Mouse (Mus musculus) bone marrow, adult 2 months (tissue): Measurements from ENCODE around the gene Rabl2. TPM values are rescaled to one million over a fixed set of nuclear protein-coding genes. Genes with fewer than 3 reads are reported as not detected.
A peak's percentile ranks its signal among the peaks of the same experiment; 100 is the strongest.

Source experiments
- H3K27ac ChIP-seq: fragments of 200-500 bp; 2 replicates; pipeline ENCODE4 v1.5.1; 2012; ENCODE audit warnings: low read depth, mild to moderate bottlenecking, control low read depth, inconsistent platforms, low read length; ENCODE audit not compliant: control insufficient read depth, poor library complexity, insufficient read depth
- H3K4me1 ChIP-seq: fragments of 200-500 bp; 2 replicates; pipeline ENCODE4 v1.6.1; 2011; ENCODE audit warnings: low read length; ENCODE audit not compliant: control insufficient read depth, insufficient read depth
- H3K4me3 ChIP-seq: fragments of 200-500 bp; replicated peaks from 2 replicates; pipeline ENCODE3; 2011; ENCODE audit warnings: mild to moderate bottlenecking, low read depth, low read length, control low read depth; ENCODE audit not compliant: control insufficient read depth
- CTCF ChIP-seq: fragments of 200-500 bp; IDR thresholded peaks from 2 replicates; pipeline ENCODE4 v1.5.1; 2011; ENCODE audit warnings: low read length, control low read depth; ENCODE audit not compliant: control insufficient read depth, insufficient read depth
- POLR2A ChIP-seq: fragments of 200-500 bp; IDR thresholded peaks from 2 replicates; pipeline ENCODE4 v1.6.1; 2011; ENCODE audit warnings: low read depth, mild to moderate bottlenecking, control low read depth, low read length, borderline replicate concordance; ENCODE audit not compliant: control insufficient read depth
- WGBS: fragments of 180-500 bp; shearing (Covaris S2); methylation state at CpG from one replicate; pipeline ENCODE4 v1.1.7; 2018; 5-methylcytosine and 5-hydroxymethylcytosine counted together
- polyA plus RNA-seq: library from polyadenylated mRNA; stranded (reverse); fragments of >200 nt; gene quantifications from 2 replicates; pipeline ENCODE4 v1.2.4, GENCODE M21; 2011; ENCODE audit warnings: low replicate concordance; ENCODE audit not compliant: missing spikeins, insufficient read depth, insufficient read length

Rabl2 gene
- polyA plus RNA-seq, 1 experiment: 2.3 TPM

DNA sequence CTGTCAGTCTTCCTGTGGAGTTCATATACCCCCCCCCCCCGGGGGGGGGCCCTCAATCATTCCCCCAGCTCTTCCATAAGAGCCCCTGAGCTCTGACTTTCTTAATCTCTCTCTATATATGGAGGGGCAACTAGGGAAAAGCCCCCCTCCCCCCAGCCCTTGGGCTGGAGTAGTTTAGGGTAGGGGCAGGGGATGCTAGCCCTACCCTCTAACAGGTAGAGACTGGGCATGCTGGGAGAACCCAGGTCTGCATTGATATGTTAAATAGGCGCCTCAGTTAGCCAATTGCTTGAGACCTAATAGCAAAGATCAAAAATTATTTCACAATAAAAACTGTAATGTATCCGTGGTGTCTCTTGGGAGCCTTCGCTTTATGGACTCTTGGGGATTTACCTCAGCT lies 825 bp upstream of the Rabl2 start:
- Histone ChIP-seq H3K4me1 (no peaks in the 10 kb centered on the region), H3K4me3 (no peak overlapping the region), H3K27ac (no peak overlapping the region)
- WGBS: 54% methylated on average over 4 of the region's 4 CpGs
- TF ChIP-seq POLR2A (no peak), CTCF (no peak)

- Histone ChIP-seq H3K4me1 (no peaks in the 10 kb centered on the region), H3K4me3 (peak overlapping the region; percentile 58), H3K27ac (no peak overlapping the region)
- 3% methylated on average over 30 of the region's 30 CpGs for WGBS
- TF ChIP-seq CTCF (no peak), POLR2A (no peak)
These were observed 406 bp downstream of the Rabl2 start for GRCm38 (mm10) chr15:89591317-89591716.

GRCm38 (mm10) chr15:89589146-89589545 lies 2.6 kb downstream of the Rabl2 start:
- Histone ChIP-seq H3K4me3 (no peak overlapping the region), H3K27ac (no peak overlapping the region), H3K4me1 (no peaks in the 10 kb centered on the region)
- TF ChIP-seq CTCF: no peak
- no peak for TF ChIP-seq POLR2A
- WGBS: 82% methylated on average over 5 of the region's 5 CpGs

GRCm38 (mm10) chr15:89585631-89586030 lies 6.1 kb downstream of the Rabl2 start:
- WGBS: 87% methylated on average over 11 of the region's 11 CpGs
- no peak for TF ChIP-seq CTCF
- TF ChIP-seq POLR2A: no peak
- H3K4me1 ChIP-seq: no peaks in the 10 kb centered on the region
- H3K4me3 ChIP-seq: no peak overlapping the region
- no peak overlapping the region for H3K27ac ChIP-seq

- Histone ChIP-seq H3K27ac (no peak overlapping the region), H3K4me1 (no peaks in the 10 kb centered on the region), H3K4me3 (no peak overlapping the region)
- WGBS: 76% methylated on average over 5 of the region's 5 CpGs
- TF ChIP-seq POLR2A (no peak), CTCF (no peak)
These were observed 6.6 kb downstream of the Rabl2 start for GRCm38 (mm10) chr15:89585101-89585500.

DNA sequence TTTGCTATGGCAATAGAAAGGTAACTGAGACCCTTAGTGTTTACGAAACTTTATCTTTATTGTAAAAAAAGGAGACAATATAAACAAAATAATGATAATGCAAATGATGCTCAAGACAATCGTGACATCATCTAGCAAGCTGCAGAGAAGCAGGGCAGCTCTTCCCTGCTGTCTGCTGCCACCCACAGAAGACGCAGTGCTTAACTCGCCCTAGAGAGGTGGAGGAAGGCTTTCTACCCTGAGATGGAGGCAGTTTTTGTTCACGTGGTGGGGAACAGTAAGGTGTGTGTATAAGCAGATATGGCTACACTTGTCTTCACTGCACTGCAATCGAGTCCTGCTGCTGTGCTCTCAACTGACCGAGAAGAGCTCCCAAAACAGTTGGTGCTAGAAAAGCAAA lies 9.2 kb downstream of the Rabl2 start:
- WGBS: 82% methylated on average over 7 of the region's 7 CpGs
- no peak overlapping the region for H3K4me3 ChIP-seq
- no peak for TF ChIP-seq POLR2A
- TF ChIP-seq CTCF: no peak
- no peak overlapping the region for H3K27ac ChIP-seq
- no peaks in the 10 kb centered on the region for H3K4me1 ChIP-seq

DNA sequence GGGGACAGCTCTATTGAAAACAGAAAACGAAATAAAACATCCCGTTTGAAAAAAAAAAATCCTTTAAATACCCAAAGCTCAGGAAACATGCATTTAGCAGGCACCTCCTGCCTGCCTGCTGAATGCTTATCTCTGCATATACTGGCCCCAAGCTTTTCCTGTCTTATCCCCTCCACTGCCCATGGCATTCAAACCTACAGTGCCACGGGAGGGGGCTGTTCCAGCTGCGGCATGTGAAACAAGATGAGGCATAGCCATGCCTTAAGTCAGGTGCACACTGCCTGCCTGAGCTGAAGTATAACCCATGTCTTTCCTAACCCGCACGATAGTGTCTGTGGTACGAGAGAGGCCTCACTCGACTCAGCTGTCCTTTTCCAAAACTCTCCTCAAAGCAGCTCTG lies 19.6 kb downstream of the Rabl2 start:
- no peak for TF ChIP-seq POLR2A
- no peak for TF ChIP-seq CTCF
- Histone ChIP-seq H3K4me3 (no peak overlapping the region), H3K4me1 (no peaks in the 10 kb centered on the region), H3K27ac (no peak overlapping the region)
- 14% methylated on average over 8 of the region's 8 CpGs for WGBS

GRCm38 (mm10) chr15:89568114-89568513 lies 23.6 kb downstream of the Rabl2 start, which contains the start of gene Acr:
Gene Acr, plus strand, starts transcription at chr15:89568326.
- TF ChIP-seq POLR2A (no peak), CTCF (no peak)
- no peak within 1 kb of the TSS for H3K27ac ChIP-seq
- no peak within 1 kb of the TSS for H3K4me3 ChIP-seq
- 88% methylated on average over 6 of the region's 6 CpGs for whole genome bisulfite sequencing
- no peaks in the 10 kb centered on the region for H3K4me1 ChIP-seq

DNA sequence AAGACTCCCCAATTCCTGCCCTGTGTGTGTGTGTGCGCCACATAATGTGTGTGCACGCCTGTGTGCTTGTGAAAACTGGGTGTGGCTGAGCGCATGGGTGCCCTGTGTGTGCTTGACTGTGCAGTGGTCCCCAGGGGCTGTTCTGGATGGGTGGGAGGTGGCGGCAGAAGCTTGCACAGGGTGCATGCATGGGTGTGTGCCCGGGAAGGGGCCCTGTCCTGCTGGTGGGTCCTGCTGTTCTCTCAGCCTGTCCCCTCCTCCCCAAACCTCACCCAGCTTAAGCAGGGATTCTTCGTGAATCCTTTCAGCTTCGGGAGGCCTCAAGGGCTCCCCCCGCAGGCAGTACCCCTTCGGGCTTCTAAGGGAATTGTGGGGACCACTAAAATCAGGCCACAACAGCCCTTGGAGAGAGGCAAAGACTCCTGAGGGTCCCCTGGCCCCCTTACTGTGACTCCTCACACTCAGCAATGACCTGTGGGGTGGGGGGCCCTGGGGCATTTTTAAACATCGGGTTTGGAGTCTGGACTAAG lies 32.5 kb downstream of the Rabl2 start:
- Histone ChIP-seq H3K4me3 (no peak overlapping the region), H3K4me1 (no peaks in the 10 kb centered on the region), H3K27ac (no peak overlapping the region)
- 78% methylated on average over 10 of the region's 10 CpGs for WGBS
- TF ChIP-seq POLR2A: no peak
